Mouse (Mus musculus) embryonic fibroblast, embryonic 13.5 days (primary cell): ENCODE results near the gene Aatk.

Source experiments
- CTCF ChIP-seq: IDR thresholded peaks from 2 replicates; pipeline ENCODE4 v1.5.1; 2011; ENCODE audit warnings: mild to moderate bottlenecking, control low read depth, low read length, moderate library complexity, borderline replicate concordance; ENCODE audit not compliant: insufficient read depth
- POLR2A ChIP-seq: IDR thresholded peaks from 2 replicates; pipeline ENCODE4 v1.6.1; 2011; ENCODE audit warnings: low read depth, mild to moderate bottlenecking, control low read depth, low read length, moderate library complexity

DNA sequence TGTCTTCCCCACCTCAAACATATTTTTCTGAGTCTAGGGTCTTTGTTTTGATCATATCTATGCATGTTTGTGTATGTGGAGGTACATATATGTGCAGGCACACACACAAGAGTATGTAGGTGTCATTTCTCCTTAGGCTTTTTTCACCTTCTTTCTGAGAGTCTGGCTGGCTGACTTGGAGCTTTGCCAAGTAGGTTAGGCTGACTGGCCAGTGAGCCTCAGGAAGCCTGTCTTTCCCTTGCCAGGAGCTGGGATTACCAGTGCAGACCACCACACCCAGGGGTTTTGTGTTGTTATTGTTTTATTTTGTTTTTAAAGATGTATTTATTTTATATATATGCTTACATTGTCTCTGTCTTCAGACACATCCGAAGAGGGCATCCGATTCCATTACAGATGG is 63.8 kb downstream of the Aatk start:
- no peak for TF ChIP-seq POLR2A
- TF ChIP-seq CTCF = no peak
